Mouse (Mus musculus): Measurements from ENCODE around the gene Wwc2. TPM values are rescaled to one million over a fixed set of nuclear protein-coding genes. Genes with fewer than 3 reads are reported as not detected.

Wwc2 gene
- polyA plus RNA-seq, 1 experiment from 2014 or later: 5.6 TPM

- 93% methylated on average over 8 of the region's 8 CpGs for WGBS (ENCODE audit: missing documents)
- no peak overlapping the region for H3K27ac ChIP-seq
- no peaks in the 10 kb centered on the region for H3K36me3 ChIP-seq (ENCODE audit: inconsistent target)
- no peaks in the 10 kb centered on the region for H3K79me2 ChIP-seq (ENCODE audit: inconsistent target)
- H3K4me3 ChIP-seq (ENCODE audit: inconsistent target): no peak overlapping the region
Observed at GRCm38 (mm10) chr8:48002551-48002950, 11.8 kb upstream of the Wwc2 start.

GRCm38 (mm10) chr8:48001395-48001794 lies 10.7 kb upstream of the Wwc2 start:
- Histone ChIP-seq H3K27ac (no peak overlapping the region), H3K4me3 (ENCODE audit: inconsistent target) (no peak overlapping the region), H3K79me2 (ENCODE audit: inconsistent target) (no peaks in the 10 kb centered on the region), H3K36me3 (ENCODE audit: inconsistent target) (no peaks in the 10 kb centered on the region)
- WGBS (ENCODE audit: missing documents): 90% methylated on average over 4 of the region's 6 CpGs

- H3K79me2 ChIP-seq (ENCODE audit: inconsistent target): no peaks in the 10 kb centered on the region
- H3K36me3 ChIP-seq (ENCODE audit: inconsistent target): no peaks in the 10 kb centered on the region
- no peak overlapping the region for H3K27ac ChIP-seq
- H3K4me3 ChIP-seq (ENCODE audit: inconsistent target): no peak overlapping the region
- WGBS (ENCODE audit: missing documents): 100% methylated on average over 1 of the region's 1 CpGs
Observed at GRCm38 (mm10) chr8:47996712-47997111, 6.0 kb upstream of the Wwc2 start.

- no peaks in the 10 kb centered on the region for H3K79me2 ChIP-seq (ENCODE audit: inconsistent target)
- no peak overlapping the region for H3K27ac ChIP-seq
- no peaks in the 10 kb centered on the region for H3K36me3 ChIP-seq (ENCODE audit: inconsistent target)
- 93% methylated on average over 3 of the region's 3 CpGs for WGBS (ENCODE audit: missing documents)
- H3K4me3 ChIP-seq (ENCODE audit: inconsistent target): no peak overlapping the region
Observed at GRCm38 (mm10) chr8:47996126-47996525, 5.4 kb upstream of the Wwc2 start.

- Histone ChIP-seq H3K36me3 (ENCODE audit: inconsistent target) (no peaks in the 10 kb centered on the region), H3K79me2 (ENCODE audit: inconsistent target) (no peaks in the 10 kb centered on the region), H3K4me3 (ENCODE audit: inconsistent target) (no peak overlapping the region), H3K27ac (no peak overlapping the region)
- WGBS (ENCODE audit: missing documents): 96% methylated on average over 6 of the region's 6 CpGs
Observed at GRCm38 (mm10) chr8:47995391-47995790, 4.7 kb upstream of the Wwc2 start.

- Histone ChIP-seq H3K79me2 (ENCODE audit: inconsistent target) (no peaks in the 10 kb centered on the region), H3K36me3 (ENCODE audit: inconsistent target) (no peaks in the 10 kb centered on the region), H3K27ac (no peak overlapping the region), H3K4me3 (ENCODE audit: inconsistent target) (no peak overlapping the region)
- WGBS (ENCODE audit: missing documents): 89% methylated on average over 25 of the region's 25 CpGs
Observed at GRCm38 (mm10) chr8:47994618-47995274, 4.0 kb upstream of the Wwc2 start.

GRCm38 (mm10) chr8:47990386-47990772 lies 345 bp downstream of the Wwc2 start:
- peaks cover 43% of the 10 kb centered on the region for H3K79me2 ChIP-seq (ENCODE audit: inconsistent target)
- 2% methylated on average over 45 of the region's 45 CpGs for WGBS (ENCODE audit: missing documents)
- peak overlapping the region; percentile 47; the same call in 1 of the 2 replicates for H3K4me3 ChIP-seq (ENCODE audit: inconsistent target)
- H3K27ac ChIP-seq: peak overlapping the region; percentile 75
- H3K36me3 ChIP-seq (ENCODE audit: inconsistent target): no peaks in the 10 kb centered on the region

GRCm38 (mm10) chr8:47989655-47990385 lies 904 bp downstream of the Wwc2 start:
- no peaks in the 10 kb centered on the region for H3K36me3 ChIP-seq (ENCODE audit: inconsistent target)
- no peak overlapping the region for H3K27ac ChIP-seq
- WGBS (ENCODE audit: missing documents): 1% methylated on average over 64 of the region's 66 CpGs
- peak overlapping the region; percentile 47 for H3K4me3 ChIP-seq (ENCODE audit: inconsistent target)
- peaks cover 48% of the 10 kb centered on the region for H3K79me2 ChIP-seq (ENCODE audit: inconsistent target)

- Histone ChIP-seq H3K4me3 (ENCODE audit: inconsistent target) (peak overlapping the region; percentile 47), H3K27ac (no peak overlapping the region), H3K79me2 (ENCODE audit: inconsistent target) (peaks cover 55% of the 10 kb centered on the region), H3K36me3 (ENCODE audit: inconsistent target) (no peaks in the 10 kb centered on the region)
- 13% methylated on average over 8 of the region's 8 CpGs for WGBS (ENCODE audit: missing documents)
Observed at GRCm38 (mm10) chr8:47989211-47989610, 1.5 kb downstream of the Wwc2 start.

- H3K79me2 ChIP-seq (ENCODE audit: inconsistent target): peaks cover 66% of the 10 kb centered on the region
- 92% methylated on average over 15 of the region's 15 CpGs for WGBS (ENCODE audit: missing documents)
- H3K36me3 ChIP-seq (ENCODE audit: inconsistent target): no peaks in the 10 kb centered on the region
- H3K4me3 ChIP-seq (ENCODE audit: inconsistent target): no peak overlapping the region
- H3K27ac ChIP-seq: no peak overlapping the region
Observed at GRCm38 (mm10) chr8:47988111-47988510, 2.6 kb downstream of the Wwc2 start.

- H3K79me2 ChIP-seq (ENCODE audit: inconsistent target): peaks cover 86% of the 10 kb centered on the region
- 65% methylated on average over 9 of the region's 10 CpGs for WGBS (ENCODE audit: missing documents)
- no peak overlapping the region for H3K4me3 ChIP-seq (ENCODE audit: inconsistent target)
Observed at GRCm38 (mm10) chr8:47985644-47986043, 5.1 kb downstream of the Wwc2 start.

GRCm38 (mm10) chr8:47985243-47985642 lies 5.5 kb downstream of the Wwc2 start:
- H3K36me3 ChIP-seq (ENCODE audit: inconsistent target): no peaks in the 10 kb centered on the region
- H3K27ac ChIP-seq: no peak overlapping the region
- no peak overlapping the region for H3K4me3 ChIP-seq (ENCODE audit: inconsistent target)
- H3K79me2 ChIP-seq (ENCODE audit: inconsistent target): peaks cover 90% of the 10 kb centered on the region

More at GRCm38 (mm10) chr8:47985644-47986043, 5.1 kb downstream of the Wwc2 start:
- Histone ChIP-seq H3K27ac (no peak overlapping the region), H3K36me3 (ENCODE audit: inconsistent target) (no peaks in the 10 kb centered on the region)

GRCm38 (mm10) chr8:47981075-47981474 lies 9.6 kb downstream of the Wwc2 start:
- H3K79me2 ChIP-seq (ENCODE audit: inconsistent target): peaks cover 81% of the 10 kb centered on the region
- no peak overlapping the region for H3K4me3 ChIP-seq (ENCODE audit: inconsistent target)
- WGBS (ENCODE audit: missing documents): 59% methylated on average over 6 of the region's 6 CpGs
- no peaks in the 10 kb centered on the region for H3K36me3 ChIP-seq (ENCODE audit: inconsistent target)
- H3K27ac ChIP-seq: no peak overlapping the region

GRCm38 (mm10) chr8:47979876-47980275 lies 10.8 kb downstream of the Wwc2 start:
- Histone ChIP-seq H3K79me2 (ENCODE audit: inconsistent target) (peaks cover 77% of the 10 kb centered on the region; the same call in 1 of the 2 replicates), H3K27ac (no peak overlapping the region), H3K4me3 (ENCODE audit: inconsistent target) (no peak overlapping the region), H3K36me3 (ENCODE audit: inconsistent target) (no peaks in the 10 kb centered on the region)
- WGBS (ENCODE audit: missing documents): 93% methylated on average over 8 of the region's 8 CpGs

- Histone ChIP-seq H3K4me3 (ENCODE audit: inconsistent target) (no peak overlapping the region), H3K27ac (no peak overlapping the region), H3K79me2 (ENCODE audit: inconsistent target) (peaks cover 75% of the 10 kb centered on the region; the same call in 1 of the 2 replicates), H3K36me3 (ENCODE audit: inconsistent target) (no peaks in the 10 kb centered on the region)
- 88% methylated on average over 6 of the region's 6 CpGs for WGBS (ENCODE audit: missing documents)
Observed at GRCm38 (mm10) chr8:47978755-47979154, 12.0 kb downstream of the Wwc2 start.
